Mouse (Mus musculus): ENCODE results near the gene Cnep1r1.

The Cnep1r1 gene

DNA sequence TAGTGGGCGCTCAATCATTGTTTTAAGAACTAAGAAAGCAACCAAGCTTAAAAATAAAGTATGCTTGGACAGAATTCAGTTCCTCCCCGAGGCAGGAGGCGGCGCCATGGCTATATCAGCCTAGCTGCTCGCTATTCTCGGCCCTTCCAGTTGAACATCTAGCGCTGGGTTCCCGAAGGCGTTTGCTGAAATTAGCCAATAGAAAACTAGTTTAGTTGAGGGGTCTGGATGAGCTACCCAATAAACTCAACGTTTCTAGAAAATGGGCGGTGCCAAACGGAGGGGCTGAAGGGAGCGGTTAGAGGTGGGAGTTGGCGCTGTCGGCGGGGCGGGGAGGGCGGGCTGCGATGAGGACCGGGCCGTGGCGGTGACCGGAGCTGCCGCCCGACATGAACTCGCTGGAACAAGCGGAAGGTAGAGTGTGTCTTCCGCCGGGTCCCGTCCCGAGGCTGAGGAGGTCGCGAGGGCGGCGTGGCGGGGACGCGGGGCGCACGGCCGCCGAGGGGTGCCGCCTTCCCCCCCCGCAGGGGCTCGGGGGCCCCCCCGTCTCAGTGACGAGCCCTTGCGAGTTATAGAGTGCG lies at the start of gene Cnep1r1:
Gene Cnep1r1, plus strand, starts transcription at position 314 of the 581 bp plus-strand sequence.
- DNase-seq (ENCODE audit: extremely low spot score, low spot score): peak; percentile 89

- DNase-seq (ENCODE audit: extremely low spot score, low spot score): no peak
Measured at GRCm38 (mm10) chr8:88082183-88082582, 36.4 kb upstream of the Cnep1r1 start.

GRCm38 (mm10) chr8:88088006-88088405 lies 30.6 kb upstream of the Cnep1r1 start:
- no peak for DNase-seq (ENCODE audit: extremely low spot score, low spot score)

- DNase-seq (ENCODE audit: extremely low spot score, low spot score): no peak
Measured at GRCm38 (mm10) chr8:88091661-88092060, 26.9 kb upstream of the Cnep1r1 start.

GRCm38 (mm10) chr8:88093367-88093766 lies 25.2 kb upstream of the Cnep1r1 start:
- peak; percentile 17 for DNase-seq (ENCODE audit: extremely low spot score, low spot score)

DNA sequence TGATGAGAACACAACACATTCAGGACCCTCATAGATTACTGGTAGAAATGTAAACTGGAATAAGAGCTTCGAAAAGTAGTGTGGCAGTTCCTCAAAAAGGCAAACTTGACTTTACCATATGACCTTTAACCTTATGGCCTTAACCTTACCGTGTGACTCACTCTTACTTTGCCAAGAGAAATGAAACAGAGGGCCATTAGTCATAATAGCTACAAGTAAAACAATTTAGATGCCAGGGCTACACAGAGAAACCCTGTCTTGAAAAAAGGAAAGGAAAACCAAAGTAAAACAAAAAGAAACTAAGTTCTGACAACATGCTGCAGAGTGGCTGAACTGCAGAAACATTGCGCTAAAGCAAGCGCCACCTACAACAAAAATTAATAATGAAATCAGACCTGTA lies 19.7 kb upstream of the Cnep1r1 start:
- no peak for DNase-seq (ENCODE audit: extremely low spot score, low spot score)

- DNase-seq (ENCODE audit: extremely low spot score, low spot score): peak; percentile 46
Measured at GRCm38 (mm10) chr8:88099526-88099925, 19.0 kb upstream of the Cnep1r1 start.

- DNase-seq (ENCODE audit: extremely low spot score, low spot score): no peak
Measured at GRCm38 (mm10) chr8:88109241-88109640, 9.3 kb upstream of the Cnep1r1 start.

DNA sequence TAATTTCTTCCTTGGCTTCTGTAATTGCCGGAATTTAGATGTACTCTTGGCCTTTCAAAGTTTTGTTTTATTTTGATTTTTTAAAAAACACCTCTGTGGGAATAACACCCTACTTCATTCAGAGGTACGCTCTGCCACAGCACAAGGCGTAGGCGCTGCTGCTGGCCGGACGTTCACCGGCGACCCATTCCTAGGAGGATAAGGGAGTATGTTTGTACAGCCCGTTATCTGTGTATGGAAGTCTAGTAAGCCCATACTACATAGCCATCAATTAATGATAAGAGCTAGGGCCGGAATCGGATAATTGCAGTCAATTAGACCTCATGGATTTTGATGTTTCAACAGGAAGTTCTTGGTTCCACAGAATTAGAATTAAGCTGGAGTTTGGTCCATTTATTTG lies 507 bp downstream of the Cnep1r1 start:
- peak; percentile 14 for DNase-seq (ENCODE audit: extremely low spot score, low spot score)

GRCm38 (mm10) chr8:88124850-88125249 lies 6.3 kb downstream of the Cnep1r1 start:
- no peak for DNase-seq (ENCODE audit: extremely low spot score, low spot score)

DNA sequence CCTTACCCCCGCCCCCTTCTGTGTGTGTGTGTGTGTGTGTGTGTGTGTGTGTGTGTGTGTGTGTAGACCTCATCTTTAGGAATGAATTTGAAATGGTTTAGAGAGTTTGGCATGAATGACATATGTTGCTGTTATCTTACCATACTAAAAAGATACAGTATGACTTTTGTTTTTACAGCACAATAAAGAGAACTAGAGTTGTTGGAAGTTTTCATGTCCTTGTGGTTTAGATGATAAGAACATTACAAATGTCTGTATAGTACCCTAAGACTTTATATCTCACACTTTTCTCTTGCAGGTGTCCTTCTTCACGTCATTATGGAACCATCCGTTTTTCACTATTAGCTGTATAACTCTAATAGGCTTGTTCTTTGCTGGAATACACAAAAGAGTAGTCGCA lies 10.8 kb downstream of the Cnep1r1 start:
- DNase-seq (ENCODE audit: extremely low spot score, low spot score): no peak

DNA sequence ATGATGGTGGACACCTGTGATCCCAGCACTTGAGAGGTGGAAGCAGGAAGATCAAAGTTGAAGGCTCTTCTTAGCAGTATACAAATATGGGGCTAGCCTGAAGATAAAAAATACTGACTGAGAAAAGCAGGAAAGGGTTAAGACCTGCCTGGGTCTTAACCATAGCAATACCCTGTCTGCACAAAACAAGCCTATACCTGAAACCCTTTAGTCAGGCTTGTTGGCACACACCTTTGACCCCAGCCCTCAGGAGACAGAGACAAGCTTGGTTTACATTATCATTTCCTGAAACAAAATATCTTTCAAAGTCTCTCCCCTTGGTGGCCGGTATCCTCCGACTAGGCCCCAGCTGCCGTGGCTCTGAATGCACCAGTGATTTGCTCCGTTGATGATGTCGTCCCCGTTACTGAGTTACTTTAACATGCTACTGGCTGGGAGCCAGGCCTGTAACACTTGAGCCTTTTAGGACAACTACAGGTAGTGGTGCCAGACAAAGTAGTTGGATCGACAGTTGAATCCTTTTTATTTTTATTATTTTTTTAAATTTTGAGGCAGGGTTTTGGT lies 12.3 kb downstream of the Cnep1r1 start:
- no peak for DNase-seq (ENCODE audit: extremely low spot score, low spot score)

- peak; percentile 96 for DNase-seq (ENCODE audit: extremely low spot score, low spot score)
Measured at GRCm38 (mm10) chr8:88137748-88138484, 19.3 kb downstream of the Cnep1r1 start, which contains the start of gene Heatr3. TSS of gene Heatr3 (plus strand) at chr8:88137855.

- DNase-seq (ENCODE audit: extremely low spot score, low spot score): no peak
Measured at GRCm38 (mm10) chr8:88139256-88139655, 20.7 kb downstream of the Cnep1r1 start.

DNA sequence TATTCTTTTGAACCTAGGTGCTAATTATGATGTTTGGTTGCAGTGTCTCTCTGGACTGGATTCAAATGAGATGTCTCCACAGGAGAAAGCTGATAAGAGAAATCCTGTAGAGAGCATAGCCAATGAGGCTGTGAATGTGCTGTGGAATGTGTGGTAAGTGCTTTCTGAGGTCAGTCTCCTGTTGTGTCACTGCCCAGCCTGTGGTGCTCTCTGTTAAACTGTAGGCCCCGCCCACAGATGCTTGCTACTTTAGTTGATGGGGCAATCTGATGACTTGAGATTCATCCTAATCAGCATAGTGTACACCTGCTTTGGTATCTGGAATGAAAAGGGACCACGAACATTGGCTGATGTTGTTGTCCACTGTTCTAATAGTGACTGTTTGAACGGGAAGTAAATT lies 23.1 kb downstream of the Cnep1r1 start:
- DNase-seq (ENCODE audit: extremely low spot score, low spot score): no peak

DNA sequence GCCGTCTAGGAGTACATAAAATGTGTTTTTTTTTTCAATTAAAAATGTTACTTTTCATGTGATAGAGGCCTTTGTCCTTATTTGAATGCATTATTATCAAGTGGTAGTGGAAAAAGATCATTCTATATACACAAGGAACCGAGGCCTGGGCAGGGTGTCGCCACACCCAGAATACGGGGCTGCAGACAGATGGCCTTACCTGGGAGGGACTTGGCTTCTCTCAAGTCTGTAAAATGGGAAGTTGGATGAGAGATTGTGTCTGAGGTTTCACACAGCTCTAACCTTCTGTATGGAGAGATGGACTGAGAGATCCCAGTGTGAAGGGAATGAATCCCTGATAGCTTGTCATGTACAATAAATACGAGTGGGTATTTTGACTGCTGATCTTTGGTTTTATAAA lies 25.5 kb downstream of the Cnep1r1 start:
- DNase-seq (ENCODE audit: extremely low spot score, low spot score): no peak

GRCm38 (mm10) chr8:88150910-88151371 lies 32.4 kb downstream of the Cnep1r1 start:
- no peak for DNase-seq (ENCODE audit: extremely low spot score, low spot score)

DNA sequence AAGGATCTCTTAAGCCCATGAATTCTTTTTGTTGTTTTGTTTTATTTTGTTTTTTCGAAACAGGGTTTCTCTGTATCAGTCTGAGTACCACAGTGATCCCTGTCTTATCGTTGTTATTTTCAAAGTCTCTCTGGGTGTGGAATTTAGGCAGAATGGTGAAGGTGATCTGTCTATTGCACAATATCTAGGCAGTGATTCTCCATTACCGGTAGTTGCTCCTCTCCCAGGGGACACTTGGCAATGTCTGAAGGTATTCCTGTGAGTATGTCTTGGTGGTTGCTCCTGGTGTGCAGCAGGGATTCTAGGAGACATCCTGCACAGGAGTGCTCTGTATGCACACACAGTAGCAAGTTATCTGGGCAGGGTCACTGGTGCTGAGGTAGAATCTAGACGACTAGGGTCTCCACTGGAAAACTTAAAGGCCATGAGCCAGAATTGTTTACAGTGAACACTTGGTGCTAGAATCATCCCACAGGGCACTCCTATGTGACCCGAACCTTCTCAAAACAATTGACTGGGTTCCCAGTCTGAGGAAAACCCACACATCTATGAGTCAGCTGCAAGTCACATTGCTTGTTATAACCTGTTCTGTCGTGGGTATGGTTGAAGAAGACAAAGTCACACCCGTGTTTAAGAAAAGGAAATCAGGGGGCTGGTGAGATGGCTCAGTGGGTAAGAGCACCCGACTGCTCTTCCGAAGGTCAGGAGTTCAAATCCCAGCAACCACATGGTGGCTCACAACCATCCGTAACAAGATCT lies 41.8 kb downstream of the Cnep1r1 start:
- DNase-seq (ENCODE audit: extremely low spot score, low spot score): no peak

- DNase-seq (ENCODE audit: extremely low spot score, low spot score): peak; percentile 63
Measured at GRCm38 (mm10) chr8:88161439-88161838, 42.9 kb downstream of the Cnep1r1 start.

- no peak for DNase-seq (ENCODE audit: extremely low spot score, low spot score)
Measured at GRCm38 (mm10) chr8:88175264-88175663, 56.7 kb downstream of the Cnep1r1 start.

- DNase-seq (ENCODE audit: extremely low spot score, low spot score): no peak
Measured at GRCm38 (mm10) chr8:88177291-88177690, 58.7 kb downstream of the Cnep1r1 start.

- DNase-seq (ENCODE audit: extremely low spot score, low spot score): no peak
Measured at GRCm38 (mm10) chr8:88183121-88183520, 64.6 kb downstream of the Cnep1r1 start.
